Mouse (Mus musculus) layer of hippocampus, adult 2 months (tissue): ENCODE measurements around the gene Aip. TPM values are rescaled to one million over a fixed set of nuclear protein-coding genes. Genes with fewer than 3 reads are reported as not detected.

Source experiments
- DNase-seq, 2 experiments: peaks; one replicate each; pipeline ENCODE4 v3.0.0; 2022; ENCODE audit warnings: low spot score in 2 of 2
- H3K27ac ChIP-seq: fragments of 200-600 bp; 2 replicates; pipeline ENCODE4 v1.8.1; 2022
- H3K4me3 ChIP-seq: fragments of 200-600 bp; 2 replicates; pipeline ENCODE4 v1.8.1; 2022; ENCODE audit warnings: mild to moderate bottlenecking
- CTCF ChIP-seq: fragments of 200-600 bp; conservative IDR thresholded peaks from 2 replicates; pipeline ENCODE4 v1.8.1; 2022; ENCODE audit warnings: antibody characterized with exemption, mild to moderate bottlenecking, moderate library complexity
- total RNA-seq, 2 experiments: library from RNA; stranded (reverse); gene quantifications; 2 replicates each; pipeline ENCODE4 v1.2.3; 2021

Aip gene
- total RNA-seq, 2 experiments from 2014 or later, result 111 to 123 TPM

- TF ChIP-seq CTCF, result no peak
- Histone ChIP-seq H3K27ac (peak within 1 kb of the TSS; percentile 88), H3K4me3 (peak within 1 kb of the TSS; percentile 96)
- peak; percentile 97 to 98 for DNase-seq
These were observed 37.2 kb upstream of the Aip start, which contains the start of gene Rps6kb2 for GRCm38 (mm10) chr19:4162646-4163542. Gene Rps6kb2, minus strand, starts transcription at chr19:4163354.

- TF ChIP-seq CTCF, result no peak
- Histone ChIP-seq H3K27ac (no peak overlapping the region), H3K4me3 (no peak overlapping the region)
- no peak for DNase-seq
These were observed 33.4 kb upstream of the Aip start for GRCm38 (mm10) chr19:4159049-4159448.

DNA sequence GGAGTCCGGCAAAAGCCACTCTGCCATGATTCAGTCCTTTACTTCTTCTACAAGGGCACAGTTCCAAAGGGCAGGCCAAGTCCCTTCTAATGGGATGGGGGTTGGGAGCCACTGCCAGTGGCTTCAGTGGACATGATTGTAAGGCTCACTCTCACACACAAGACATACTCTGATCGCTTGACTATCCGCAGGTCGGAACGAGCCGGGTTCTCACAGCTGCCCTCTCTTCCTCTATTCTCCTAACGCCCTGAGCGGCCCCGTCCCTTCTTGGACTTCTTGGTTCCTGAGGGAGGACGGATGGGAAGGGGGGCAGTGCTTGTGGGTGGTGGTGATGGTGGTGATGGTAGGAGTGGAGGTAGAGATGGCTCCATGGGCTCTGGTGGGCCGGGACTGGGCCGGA, 31.1 kb upstream of the Aip start:
- no peak for DNase-seq
- Histone ChIP-seq H3K27ac (no peak overlapping the region), H3K4me3 (no peak overlapping the region)
- TF ChIP-seq CTCF, result no peak

- Histone ChIP-seq H3K4me3 (no peak overlapping the region), H3K27ac (peak overlapping the region; percentile 23; the same call in 1 of the 2 replicates)
- no peak for TF ChIP-seq CTCF
- no peak for DNase-seq
These were observed 30.5 kb upstream of the Aip start for GRCm38 (mm10) chr19:4156073-4156579.

DNA sequence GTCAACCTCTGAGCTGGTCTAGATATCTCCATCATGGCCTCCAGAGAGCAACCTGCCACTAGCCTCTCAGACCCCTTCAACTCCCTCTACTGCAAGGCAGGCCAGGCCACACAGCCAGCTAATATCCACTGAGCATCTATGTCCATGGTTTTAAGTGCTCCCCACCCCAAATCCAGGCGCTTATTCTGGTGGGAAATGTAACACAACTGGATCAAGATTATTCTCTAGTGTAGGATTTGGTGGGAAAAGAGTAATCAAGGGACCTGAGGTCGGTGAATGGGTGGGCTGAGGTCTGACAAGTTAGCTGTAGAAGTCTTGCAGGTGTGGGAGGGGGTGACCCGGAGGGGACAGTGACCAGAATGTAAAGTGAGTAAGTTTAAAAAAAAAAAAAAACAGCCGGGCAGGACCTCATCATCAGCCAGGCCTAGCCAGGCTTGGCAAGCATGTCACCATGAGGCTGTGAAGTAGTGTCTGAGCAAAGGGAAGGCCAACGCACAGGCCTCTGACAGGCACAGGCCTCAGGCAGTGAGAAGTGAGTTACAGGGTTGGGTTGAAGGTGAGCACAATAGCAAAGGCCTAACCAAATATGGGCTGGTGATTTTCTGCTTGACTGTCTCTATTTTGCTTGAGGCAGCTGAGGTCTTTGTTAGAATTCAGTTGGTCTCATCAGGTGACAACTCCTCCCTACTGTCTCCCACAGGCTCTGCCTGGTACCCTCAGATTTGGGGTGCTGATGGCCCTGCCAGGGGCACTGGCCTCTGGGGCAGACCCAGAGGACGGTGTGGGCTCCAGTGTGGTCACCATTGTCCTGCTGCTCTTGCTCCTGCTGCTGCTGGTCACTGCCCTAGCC, 29.8 kb upstream of the Aip start:
- no peak for DNase-seq
- no peak for TF ChIP-seq CTCF
- Histone ChIP-seq H3K4me3 (no peak overlapping the region), H3K27ac (peak overlapping the region; percentile 32)

DNA sequence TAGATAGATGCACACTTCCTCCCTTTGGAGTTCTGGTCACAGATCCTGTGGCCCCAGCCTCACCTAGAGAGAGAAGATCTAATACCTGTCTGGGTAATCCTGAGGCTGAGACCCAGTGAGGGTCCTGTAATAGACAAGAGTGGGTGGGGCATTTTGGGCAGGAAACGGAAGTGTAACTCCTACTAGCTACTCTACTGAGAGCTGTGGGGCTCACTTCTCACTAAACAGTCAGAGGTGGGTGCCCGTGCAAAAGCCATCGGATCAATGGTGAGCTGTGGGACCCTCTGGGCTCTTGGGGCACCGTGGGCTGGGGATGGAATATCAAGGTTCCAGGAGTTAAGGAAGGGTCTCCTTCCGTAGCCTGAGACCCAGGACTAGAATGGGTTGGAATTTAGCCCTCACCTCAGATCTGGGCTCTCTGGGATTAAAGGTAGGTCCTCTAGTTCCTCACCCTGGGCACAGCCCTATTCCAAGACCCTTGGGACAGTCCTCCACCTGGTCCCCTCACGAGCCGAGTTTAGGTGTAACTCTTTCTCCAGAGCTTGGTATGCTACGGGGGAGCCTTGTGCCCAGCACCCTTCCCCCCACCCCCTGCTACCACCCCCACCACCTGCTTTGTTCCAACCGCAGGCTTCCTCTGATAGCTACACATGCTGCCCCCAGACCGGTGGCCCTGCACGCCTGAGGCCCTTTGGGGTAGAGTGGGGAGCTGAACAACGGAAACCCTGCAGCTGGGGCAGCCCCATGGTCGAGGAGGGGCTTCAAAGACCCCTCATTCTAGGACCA, 29.0 kb upstream of the Aip start:
- no peak for TF ChIP-seq CTCF
- Histone ChIP-seq H3K4me3 (no peak overlapping the region), H3K27ac (peak overlapping the region; percentile 32)
- no peak for DNase-seq

DNA sequence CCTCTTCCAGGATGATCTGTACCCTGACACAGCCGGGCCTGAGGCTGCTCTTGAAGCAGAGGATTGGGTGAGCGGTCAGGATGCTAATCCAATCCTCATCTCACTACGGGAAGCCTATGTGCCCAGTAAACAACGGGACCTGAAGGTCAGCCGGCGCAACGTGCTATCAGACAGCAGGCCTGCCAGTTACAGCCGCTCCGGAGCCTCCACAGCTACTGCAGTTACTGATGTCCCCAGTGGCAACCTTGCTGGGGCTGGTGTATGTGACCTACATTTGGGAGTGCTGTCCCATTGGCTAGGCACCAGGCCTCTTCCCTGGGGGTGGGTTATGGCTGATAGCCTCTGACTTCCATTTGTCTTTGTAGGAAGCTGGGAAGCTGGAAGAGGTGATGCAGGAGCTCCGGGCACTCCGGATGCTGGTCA, 27.6 kb upstream of the Aip start, which contains the start of gene Ptprcap:
Ptprcap (plus strand) TSS at position 373 of the 423 bp plus-strand sequence.
- TF ChIP-seq CTCF, result no peak
- Histone ChIP-seq H3K27ac (peak within 1 kb of the TSS; percentile 48), H3K4me3 (no peak within 1 kb of the TSS)
- no peak for DNase-seq

DNA sequence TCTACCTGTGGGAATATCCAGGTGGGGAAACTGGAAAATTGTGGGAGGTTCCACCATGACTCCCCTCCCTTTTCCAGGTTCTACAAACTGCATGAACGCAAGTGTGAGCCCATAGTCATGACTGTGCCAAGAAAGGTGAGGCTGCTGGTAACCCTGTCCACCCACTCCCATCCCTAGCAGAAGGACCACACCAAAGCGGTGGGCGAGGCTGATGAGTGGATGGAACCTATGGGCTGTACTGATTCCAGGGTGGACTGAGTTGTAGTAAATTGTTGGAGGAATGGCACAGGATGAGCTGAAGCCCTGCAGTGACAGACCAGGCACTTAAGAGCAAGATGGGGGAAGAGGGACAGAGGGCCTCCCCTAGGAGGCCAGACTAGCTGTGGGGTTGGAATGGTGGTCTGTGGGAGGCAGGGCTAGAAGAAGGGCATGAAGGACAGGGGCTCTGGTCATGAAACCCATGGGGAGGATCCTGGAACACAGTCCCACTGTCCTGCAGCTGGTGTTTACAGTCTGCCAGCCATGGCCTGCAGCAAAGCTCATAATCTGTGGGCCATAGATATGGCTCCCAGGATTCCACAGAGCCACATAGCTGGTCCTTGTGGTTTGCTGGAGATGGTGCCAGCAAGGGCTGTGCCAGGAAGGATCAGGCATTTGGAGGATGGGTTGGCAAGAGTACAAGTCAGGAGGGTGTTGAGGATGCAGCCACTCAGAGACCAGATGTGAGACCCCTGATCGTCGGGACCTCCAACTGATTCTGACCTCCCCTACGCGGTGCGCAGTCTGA, 27.0 kb upstream of the Aip start:
- TF ChIP-seq CTCF, result no peak
- DNase-seq, result no peak
- Histone ChIP-seq H3K27ac (peak overlapping the region; percentile 48; the same call in 1 of the 2 replicates), H3K4me3 (no peak overlapping the region)

- no peak for TF ChIP-seq CTCF
- no peak for DNase-seq
- Histone ChIP-seq H3K4me3 (no peak overlapping the region), H3K27ac (no peak overlapping the region)
These were observed 26.2 kb upstream of the Aip start for GRCm38 (mm10) chr19:4151898-4152297.

- no peak for TF ChIP-seq CTCF
- Histone ChIP-seq H3K4me3 (no peak overlapping the region), H3K27ac (no peak overlapping the region)
- no peak for DNase-seq
These were observed 25.8 kb upstream of the Aip start for GRCm38 (mm10) chr19:4151488-4151860.
